In genomic region chr4:116491886-116492285, GRCm38 (mm10) we compare ENCODE assay signal across 15 mouse cellular contexts. TPM values are rescaled to one million over a fixed set of nuclear protein-coding genes. Genes with fewer than 3 reads are reported as not detected.
A peak's percentile ranks its signal among the peaks of the same experiment; 100 is the strongest.
DNase-seq lines count a peak whose midpoint lies in the region; ATAC-seq and TF ChIP-seq lines count a peak whose summit lies in the region.
"Had no signal": no experiment of that assay in that cellular context is flagged by ENCODE, and none has a peak within 500 bp of the region (broad histone marks: within the 10 kb centered on the region; RNA-seq: fewer than 3 reads in every experiment).

No protein-coding gene starts in this region.

- ATAC-seq in forebrain, embryonic 14.5 days: no peak
- no peak for ATAC-seq in forebrain, embryonic 13.5 days
- ATAC-seq in intestine, embryonic 14.5 days (replicated peaks; ENCODE audit: low FRiP score, low TSS enrichment, low read depth): 0 out of 2 replicates have a peak, but pooled peaks have one; percentile 62
- ATAC-seq in intestine, postnatal 0 days: no peak
- no peak for ATAC-seq in midbrain, embryonic 14.5 days (ENCODE audit: low FRiP score, low TSS enrichment)
- ATAC-seq: hindbrain, embryonic 16.5 days; midbrain, embryonic 15.5 days had no signal

- 0 out of 2 replicates have a peak, but pooled peaks cover 2% of the 10 kb centered on the region for H3K9me3 ChIP-seq in forebrain, embryonic 14.5 days (replicated peaks; ENCODE audit: control insufficient read depth, low read length)
- H3K9me3 ChIP-seq in forebrain, embryonic 13.5 days (replicated peaks): no peaks in the 10 kb centered on the region
- H3K9me3 ChIP-seq in intestine, embryonic 14.5 days (ENCODE audit: control insufficient read depth, low read length): no peaks in the 10 kb centered on the region
- no peaks in the 10 kb centered on the region for H3K9me3 ChIP-seq in intestine, postnatal 0 days (ENCODE audit: control insufficient read depth)
- H3K9me3 ChIP-seq in midbrain, embryonic 14.5 days (ENCODE audit: control insufficient read depth, low read length): 0 out of 2 replicates have a peak, but pooled peaks cover 3% of the 10 kb centered on the region
- no peaks in the 10 kb centered on the region for H3K9me3 ChIP-seq in midbrain, embryonic 10.5 days (replicated peaks)
- H3K9me3 ChIP-seq: limb, embryonic 12.5 days; midbrain, embryonic 15.5 days had no signal

- no peaks in the 10 kb centered on the region for H3K27me3 ChIP-seq in forebrain, embryonic 14.5 days (replicated peaks; ENCODE audit: control insufficient read depth, insufficient read depth, low read length)
- H3K27me3 ChIP-seq in forebrain, embryonic 13.5 days: no peaks in the 10 kb centered on the region
- no peaks in the 10 kb centered on the region for H3K27me3 ChIP-seq in intestine, embryonic 14.5 days (replicated peaks; ENCODE audit: control insufficient read depth, insufficient read depth, low read length)
- H3K27me3 ChIP-seq in intestine, postnatal 0 days (replicated peaks; ENCODE audit: control insufficient read depth, insufficient read depth, low read length): no peaks in the 10 kb centered on the region
- no peaks in the 10 kb centered on the region for H3K27me3 ChIP-seq in midbrain, embryonic 14.5 days (ENCODE audit: control insufficient read depth, insufficient read depth, low read length)
- no peaks in the 10 kb centered on the region for H3K27me3 ChIP-seq in midbrain, embryonic 10.5 days (ENCODE audit: low read depth, poor library complexity, severe bottlenecking)
- H3K27me3 ChIP-seq: limb, embryonic 12.5 days; midbrain, embryonic 15.5 days had no signal

- no peak overlapping the region for H3K4me3 ChIP-seq in forebrain, embryonic 14.5 days (ENCODE audit: low read depth, low read length)
- no peak overlapping the region for H3K4me3 ChIP-seq in forebrain, embryonic 13.5 days
- no peak overlapping the region for H3K4me3 ChIP-seq in intestine, embryonic 14.5 days (ENCODE audit: low read depth, low read length)
- H3K4me3 ChIP-seq in intestine, postnatal 0 days (ENCODE audit: low read depth, low read length): no peak overlapping the region
- no peak overlapping the region for H3K4me3 ChIP-seq in midbrain, embryonic 14.5 days (replicated peaks; ENCODE audit: low read depth, low read length)
- no peak overlapping the region for H3K4me3 ChIP-seq in midbrain, embryonic 10.5 days
- H3K4me3 ChIP-seq: limb, embryonic 12.5 days; midbrain, embryonic 15.5 days had no signal

- no peak for TF ChIP-seq CTCF in intestine, postnatal 0 days (IDR thresholded peaks at IDR 0.05; ENCODE audit: low read depth)

- no peak overlapping the region for H3K4me2 ChIP-seq in forebrain, embryonic 14.5 days (ENCODE audit: low read length)
- no peak overlapping the region for H3K4me2 ChIP-seq in forebrain, embryonic 13.5 days
- no peak overlapping the region for H3K4me2 ChIP-seq in intestine, embryonic 14.5 days (ENCODE audit: low read length)
- H3K4me2 ChIP-seq in intestine, postnatal 0 days (replicated peaks; ENCODE audit: low read depth): no peak overlapping the region
- no peak overlapping the region for H3K4me2 ChIP-seq in midbrain, embryonic 14.5 days (ENCODE audit: low read length)
- H3K4me2 ChIP-seq: limb, embryonic 12.5 days; midbrain, embryonic 15.5 days had no signal

- no peaks in the 10 kb centered on the region for H3K36me3 ChIP-seq in forebrain, embryonic 14.5 days (ENCODE audit: control insufficient read depth, insufficient read depth, low read length)
- H3K36me3 ChIP-seq in forebrain, embryonic 13.5 days (ENCODE audit: poor library complexity, severe bottlenecking): no peaks in the 10 kb centered on the region
- no peaks in the 10 kb centered on the region for H3K36me3 ChIP-seq in intestine, embryonic 14.5 days (ENCODE audit: control insufficient read depth, insufficient read depth, low read length)
- no peaks in the 10 kb centered on the region for H3K36me3 ChIP-seq in intestine, postnatal 0 days (ENCODE audit: control insufficient read depth, insufficient read depth)
- H3K36me3 ChIP-seq in midbrain, embryonic 14.5 days (ENCODE audit: control insufficient read depth, insufficient read depth, low read length): no peaks in the 10 kb centered on the region
- no peaks in the 10 kb centered on the region for H3K36me3 ChIP-seq in midbrain, embryonic 10.5 days
- H3K36me3 ChIP-seq: limb, embryonic 12.5 days; midbrain, embryonic 15.5 days had no signal

- peak; percentile 24 for DNase-seq in forebrain, embryonic 14.5 days (ENCODE audit: low spot score)
- no peak for DNase-seq in intestine, embryonic 14.5 days (ENCODE audit: low spot score)
- DNase-seq in midbrain, embryonic 14.5 days: peak; percentile 2
- no peak for DNase-seq in midbrain, embryonic 10.5 days (ENCODE audit: low spot score)
- DNase-seq in testis, postnatal 14 days (ENCODE audit: low spot score): no peak
- no peak for DNase-seq in retina, postnatal 1 day
- DNase-seq: cerebellum, adult 9-11 months; right cerebral cortex, postnatal 25 days; thymus, postnatal 25 days had no signal

- H3K27ac ChIP-seq in forebrain, embryonic 14.5 days (ENCODE audit: low read depth, low read length): no peak overlapping the region
- H3K27ac ChIP-seq in forebrain, embryonic 13.5 days: no peak overlapping the region
- H3K27ac ChIP-seq in intestine, embryonic 14.5 days (ENCODE audit: low read depth): peak overlapping the region; percentile 76
- H3K27ac ChIP-seq in intestine, postnatal 0 days (ENCODE audit: low read depth, low read length): no peak overlapping the region
- no peak overlapping the region; the same call in 1 of the 2 replicates for H3K27ac ChIP-seq in midbrain, embryonic 14.5 days (replicated peaks; ENCODE audit: low read depth, low read length)
- no peak overlapping the region for H3K27ac ChIP-seq in midbrain, embryonic 10.5 days (replicated peaks)
- H3K27ac ChIP-seq: limb, embryonic 12.5 days; macrophage; midbrain, embryonic 15.5 days had no signal

- H3K4me1 ChIP-seq in forebrain, embryonic 14.5 days (ENCODE audit: control insufficient read depth, insufficient read depth, low read length): no peaks in the 10 kb centered on the region
- H3K4me1 ChIP-seq in forebrain, embryonic 13.5 days: no peaks in the 10 kb centered on the region
- peaks cover 19% of the 10 kb centered on the region for H3K4me1 ChIP-seq in intestine, embryonic 14.5 days (replicated peaks; ENCODE audit: control insufficient read depth, insufficient read depth, low read length)
- H3K4me1 ChIP-seq in intestine, postnatal 0 days (replicated peaks; ENCODE audit: control insufficient read depth, insufficient read depth, low read length): 0 out of 2 replicates have a peak, but pooled peaks cover 4% of the 10 kb centered on the region
- H3K4me1 ChIP-seq in midbrain, embryonic 14.5 days (ENCODE audit: control insufficient read depth, insufficient read depth, low read length): no peaks in the 10 kb centered on the region
- no peaks in the 10 kb centered on the region for H3K4me1 ChIP-seq in midbrain, embryonic 10.5 days
- H3K4me1 ChIP-seq: limb, embryonic 12.5 days; midbrain, embryonic 15.5 days had no signal

- 90% methylated on average over 2 of the region's 2 CpGs for WGBS in forebrain, embryonic 14.5 days
- 95% methylated on average over 2 of the region's 2 CpGs for WGBS in forebrain, embryonic 13.5 days
- WGBS in intestine, embryonic 14.5 days: 41% methylated on average over 2 of the region's 2 CpGs
- 66% methylated on average over 2 of the region's 2 CpGs for WGBS in intestine, postnatal 0 days
- WGBS in midbrain, embryonic 14.5 days: 97% methylated on average over 2 of the region's 2 CpGs
- WGBS in midbrain, embryonic 10.5 days: 94% methylated on average over 2 of the region's 2 CpGs

- H3K9ac ChIP-seq in forebrain, embryonic 14.5 days (ENCODE audit: low read length): no peak overlapping the region
- H3K9ac ChIP-seq in forebrain, embryonic 13.5 days: no peak overlapping the region
- H3K9ac ChIP-seq in intestine, embryonic 14.5 days (ENCODE audit: low read length): no peak overlapping the region
- H3K9ac ChIP-seq in intestine, postnatal 0 days (ENCODE audit: low read depth, low read length): no peak overlapping the region
- no peak overlapping the region for H3K9ac ChIP-seq in midbrain, embryonic 14.5 days (replicated peaks; ENCODE audit: low read length)
- H3K9ac ChIP-seq: limb, embryonic 12.5 days; midbrain, embryonic 15.5 days had no signal

RNA-seq across cellular contexts. Expression of gene Ipp, which starts 15.5 kb away (rescaled TPM):
- polyA plus RNA-seq in forebrain, embryonic 14.5 days (2014; fragmentation: Nextera tagmentation; extraction: Ambion mirVana): 5.4 and 5.8 TPM in 2 replicates
- 19.8 and 21.0 TPM in 2 replicates for polyA plus RNA-seq in forebrain, embryonic 13.5 days (2015; fragmentation: Nextera tagmentation; extraction: Ambion mirVana)
- polyA plus RNA-seq in intestine, embryonic 14.5 days (2014; fragmentation: Nextera tagmentation; extraction: Ambion mirVana): 4.1 and 4.8 TPM in 2 replicates
- 8.8 and 9.1 TPM in 2 replicates for polyA plus RNA-seq in intestine, postnatal 0 days (2015; fragmentation: Nextera tagmentation; extraction: Ambion mirVana)
- polyA plus RNA-seq in midbrain, embryonic 14.5 days (2014; fragmentation: Nextera tagmentation; extraction: Ambion mirVana): 4.5 and 5.3 TPM in 2 replicates
- 16.3 and 18.0 TPM in 2 replicates for polyA plus RNA-seq in midbrain, embryonic 10.5 days (2016; fragmentation: Nextera tagmentation; extraction: Ambion mirVana)

RNA-seq across cellular contexts. Expression of gene Mast2, which starts 27.9 kb away (rescaled TPM):
- 49.0 and 70.2 TPM in 2 replicates for polyA plus RNA-seq in forebrain, embryonic 14.5 days (2014; fragmentation: Nextera tagmentation; extraction: Ambion mirVana)
- 29.8 and 32.4 TPM in 2 replicates for polyA plus RNA-seq in forebrain, embryonic 13.5 days (2015; fragmentation: Nextera tagmentation; extraction: Ambion mirVana)
- 20.3 and 22.8 TPM in 2 replicates for polyA plus RNA-seq in intestine, embryonic 14.5 days (2014; fragmentation: Nextera tagmentation; extraction: Ambion mirVana)
- 9.6 TPM in 2 replicates for polyA plus RNA-seq in intestine, postnatal 0 days (2015; fragmentation: Nextera tagmentation; extraction: Ambion mirVana)
- 65.0 and 83.6 TPM in 2 replicates for polyA plus RNA-seq in midbrain, embryonic 14.5 days (2014; fragmentation: Nextera tagmentation; extraction: Ambion mirVana)
- polyA plus RNA-seq in midbrain, embryonic 10.5 days (2016; fragmentation: Nextera tagmentation; extraction: Ambion mirVana): 13.6 and 16.6 TPM in 2 replicates

Comparison
In these comparisons a context has a peak if more than half of its experiments do, and no peak if none do; other contexts are left out.
1. DNase-seq: peak in forebrain, embryonic 14.5 days (single experiment) and midbrain, embryonic 14.5 days (single experiment); none in intestine, embryonic 14.5 days (single experiment), midbrain, embryonic 10.5 days (single experiment), testis, postnatal 14 days (single experiment) and retina, postnatal 1 day (single experiment).